In genomic region chr1:73943667-73944289, GRCm38 (mm10) we compare ENCODE assay signal across 8 mouse cellular contexts.
DNase-seq lines count a peak whose midpoint lies in the region; ATAC-seq and TF ChIP-seq lines count a peak whose summit lies in the region.

No protein-coding gene starts in this region.

- no peak for TF ChIP-seq EP300 in liver, postnatal 0 days (IDR thresholded peaks at IDR 0.05; ENCODE audit: low read depth)

- no peak overlapping the region for H3K9ac ChIP-seq in embryonic facial prominence, embryonic 14.5 days (ENCODE audit: low read depth, low read length)
- no peak overlapping the region for H3K9ac ChIP-seq in liver, postnatal 0 days (replicated peaks)

- TF ChIP-seq CTCF in liver, postnatal 0 days (IDR thresholded peaks at IDR 0.05; ENCODE audit: low read depth): no peak

- ATAC-seq in embryonic facial prominence, embryonic 14.5 days (ENCODE audit: low read depth): peak; percentile 58
- ATAC-seq in liver, postnatal 0 days: no peak

- H3K4me3 ChIP-seq in embryonic facial prominence, embryonic 14.5 days (ENCODE audit: low read depth, low read length): no peak overlapping the region
- no peak overlapping the region for H3K4me3 ChIP-seq in liver, postnatal 0 days (ENCODE audit: low read depth, low read length)

- no peak overlapping the region; the same call in 1 of the 2 replicates for H3K4me2 ChIP-seq in embryonic facial prominence, embryonic 14.5 days (ENCODE audit: low read depth, low read length)
- no peak overlapping the region for H3K4me2 ChIP-seq in liver, postnatal 0 days (ENCODE audit: low read depth, low read length)

- H3K36me3 ChIP-seq in embryonic facial prominence, embryonic 14.5 days (ENCODE audit: control insufficient read depth, insufficient read depth, low read length): peaks cover 9% of the 10 kb centered on the region; the same call in 1 of the 2 replicates
- H3K36me3 ChIP-seq in liver, postnatal 0 days (replicated peaks; ENCODE audit: insufficient read depth, low read length): 0 out of 2 replicates have a peak, but pooled peaks cover 3% of the 10 kb centered on the region

- H3K4me1 ChIP-seq in embryonic facial prominence, embryonic 14.5 days (ENCODE audit: control insufficient read depth, insufficient read depth, low read length): peaks cover 27% of the 10 kb centered on the region
- no peaks in the 10 kb centered on the region for H3K4me1 ChIP-seq in liver, postnatal 0 days (ENCODE audit: insufficient read depth)

- 62% methylated on average over 9 of the region's 9 CpGs for WGBS in embryonic facial prominence, embryonic 14.5 days
- 85% methylated on average over 9 of the region's 9 CpGs for WGBS in liver, postnatal 0 days (ENCODE audit: insufficient replicate concordance)

- no peaks in the 10 kb centered on the region for H3K9me3 ChIP-seq in embryonic facial prominence, embryonic 14.5 days (ENCODE audit: control insufficient read depth, low read length)
- H3K9me3 ChIP-seq in liver, postnatal 0 days (ENCODE audit: low read length): no peaks in the 10 kb centered on the region

- intact Hi-C loops in left cerebral cortex, postnatal 10 days (cut with DNase I): no loop called here

- H3K27ac ChIP-seq in embryonic facial prominence, embryonic 14.5 days (replicated peaks; ENCODE audit: low read depth, low read length): peak overlapping the region; percentile 87
- no peak overlapping the region for H3K27ac ChIP-seq in liver, postnatal 0 days (ENCODE audit: low read depth)

- H3K27me3 ChIP-seq in embryonic facial prominence, embryonic 14.5 days (replicated peaks; ENCODE audit: control insufficient read depth, insufficient read depth, low read length): no peaks in the 10 kb centered on the region
- no peaks in the 10 kb centered on the region for H3K27me3 ChIP-seq in liver, postnatal 0 days (ENCODE audit: insufficient read depth, low read length)

- peak; percentile 79 for DNase-seq in kidney, postnatal 10 days
- DNase-seq in kidney, adult 18-20 months: no peak
- DNase-seq in embryonic facial prominence, embryonic 14.5 days (ENCODE audit: low spot score): peak; percentile 82
- DNase-seq in heart, adult 9 months (ENCODE audit: low spot score in 2 of 2): peak; percentile 85 to 87
- DNase-seq in left cerebral cortex, postnatal 10 days (ENCODE audit: extremely low spot score in 1 of 2, low spot score in 2 of 2): peak; percentile 62 to 77
- peak; percentile 90 for DNase-seq in skeletal muscle tissue, adult 2 months (ENCODE audit: low read depth, low spot score)
- no peak for DNase-seq in liver, postnatal 0 days
- no peak for DNase-seq in thymus, postnatal 25 days

Comparison
In these comparisons a context has a peak if more than half of its experiments do, and no peak if none do; other contexts are left out.
1. DNase-seq: peak in kidney, postnatal 10 days (single experiment), embryonic facial prominence, embryonic 14.5 days (single experiment), heart, adult 9 months (2 of 2), left cerebral cortex, postnatal 10 days (2 of 2) and skeletal muscle tissue, adult 2 months (single experiment); none in kidney, adult 18-20 months (single experiment), liver, postnatal 0 days (single experiment) and thymus, postnatal 25 days (single experiment).